Mouse (Mus musculus): ENCODE results near the gene Kcnj10. TPM values are rescaled to one million over a fixed set of nuclear protein-coding genes. Genes with fewer than 3 reads are reported as not detected.
A peak's percentile ranks its signal among the peaks of the same experiment; 100 is the strongest.

Gene Kcnj10
- polyA plus RNA-seq, 1 experiment: 2.3 TPM

DNA sequence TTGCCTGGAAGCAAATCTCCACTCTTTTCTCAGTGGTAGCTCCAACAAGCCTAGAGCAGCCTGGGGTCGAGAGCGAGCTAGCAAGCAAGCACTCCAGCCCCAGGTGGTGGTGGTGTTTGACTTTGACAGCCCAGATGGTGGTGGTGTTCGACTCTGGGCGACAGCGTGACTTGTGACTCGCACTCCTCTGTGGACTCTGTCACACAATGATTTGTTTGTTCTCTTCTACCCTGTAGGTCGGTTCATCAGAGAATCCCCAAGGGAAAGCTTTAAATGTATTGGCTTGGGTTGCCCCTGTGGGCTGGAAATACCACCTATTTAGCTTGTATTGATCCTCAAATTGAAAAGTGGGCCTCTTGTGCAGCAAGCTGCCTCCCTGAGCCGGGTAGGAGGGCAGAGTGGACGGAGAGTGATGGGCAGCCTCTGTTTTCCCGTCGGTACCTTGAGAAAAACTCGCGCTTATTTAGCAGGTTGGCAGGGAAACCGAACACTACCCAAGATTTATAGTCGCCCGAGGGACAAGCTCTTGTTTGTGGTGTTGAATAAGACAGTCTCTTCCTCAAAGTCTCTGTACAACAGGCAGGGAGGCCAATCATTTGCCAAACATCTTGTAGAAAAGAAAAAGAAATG is 65.2 kb downstream of the Kcnj10 start:
- Histone ChIP-seq H3K27ac (ENCODE audit: control insufficient read depth, insufficient read depth, low read depth, low read length, poor library complexity) (no peak overlapping the region), H3K4me1 (ENCODE audit: control insufficient read depth, insufficient read depth, low read length) (no peaks in the 10 kb centered on the region), H3K4me3 (replicated peaks; ENCODE audit: control insufficient read depth, low read depth, low read length) (no peak overlapping the region)
- TF ChIP-seq CTCF (IDR thresholded peaks at IDR 0.05; ENCODE audit: control insufficient read depth, insufficient read depth, low read length) (no peak), POLR2A (IDR thresholded peaks at IDR 0.05; ENCODE audit: borderline replicate concordance, control insufficient read depth, low read depth, low read length) (no peak)
- WGBS: 67% methylated on average over 16 of the region's 16 CpGs

DNA sequence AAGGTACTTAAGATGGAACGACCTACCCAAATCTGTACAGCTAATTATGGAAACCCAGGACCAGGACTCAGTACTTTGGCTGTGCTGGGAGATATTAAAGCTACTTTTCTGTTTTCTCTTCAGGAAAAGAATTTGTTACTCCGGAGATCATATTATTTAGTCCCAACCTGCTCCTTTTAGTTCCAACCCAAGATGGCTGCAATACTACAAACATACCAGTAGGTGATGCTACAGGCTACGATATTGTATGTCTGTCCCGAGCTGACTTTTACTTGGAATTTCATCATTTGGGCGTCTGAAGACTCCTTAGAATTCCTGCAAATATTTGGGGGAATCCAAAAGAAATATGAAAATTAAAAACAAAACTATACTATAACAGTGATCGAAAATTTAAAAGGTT is 68.0 kb downstream of the Kcnj10 start:
- H3K4me3 ChIP-seq (replicated peaks; ENCODE audit: control insufficient read depth, low read depth, low read length): no peak overlapping the region
- 5% methylated on average over 6 of the region's 6 CpGs for WGBS
- H3K27ac ChIP-seq (ENCODE audit: control insufficient read depth, insufficient read depth, low read depth, low read length, poor library complexity): no peak overlapping the region
- H3K4me1 ChIP-seq (ENCODE audit: control insufficient read depth, insufficient read depth, low read length): no peaks in the 10 kb centered on the region
- TF ChIP-seq POLR2A (IDR thresholded peaks at IDR 0.05; ENCODE audit: borderline replicate concordance, control insufficient read depth, low read depth, low read length) (no peak), CTCF (IDR thresholded peaks at IDR 0.05; ENCODE audit: control insufficient read depth, insufficient read depth, low read length) (peak; percentile 18; the same call in 1 of the 2 replicates)

DNA sequence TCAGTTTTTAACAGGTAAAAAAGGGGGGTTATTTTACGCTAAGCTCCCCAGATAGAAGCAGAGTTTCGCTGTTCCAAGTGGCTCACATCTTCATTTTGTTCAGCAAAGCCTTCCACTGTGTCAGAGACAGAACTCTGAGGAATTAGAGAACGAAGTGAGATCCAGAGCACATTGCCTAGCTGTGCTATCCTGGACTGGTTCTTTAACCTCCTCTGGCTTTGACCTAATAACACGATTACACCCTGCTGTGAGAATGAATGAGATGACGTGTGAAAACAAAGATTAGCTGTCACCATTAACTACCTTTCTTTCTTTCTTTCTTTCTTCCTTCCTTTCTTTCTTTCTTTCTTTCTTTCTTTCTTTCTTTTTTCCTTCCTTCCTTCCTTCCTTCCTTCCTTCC is 68.4 kb downstream of the Kcnj10 start:
- H3K4me1 ChIP-seq (ENCODE audit: control insufficient read depth, insufficient read depth, low read length): no peaks in the 10 kb centered on the region
- TF ChIP-seq POLR2A (IDR thresholded peaks at IDR 0.05; ENCODE audit: borderline replicate concordance, control insufficient read depth, low read depth, low read length): no peak
- TF ChIP-seq CTCF (IDR thresholded peaks at IDR 0.05; ENCODE audit: control insufficient read depth, insufficient read depth, low read length): no peak
- no peak overlapping the region for H3K4me3 ChIP-seq (replicated peaks; ENCODE audit: control insufficient read depth, low read depth, low read length)
- 11% methylated on average over 5 of the region's 5 CpGs for WGBS
- H3K27ac ChIP-seq (ENCODE audit: control insufficient read depth, insufficient read depth, low read depth, low read length, poor library complexity): no peak overlapping the region

DNA sequence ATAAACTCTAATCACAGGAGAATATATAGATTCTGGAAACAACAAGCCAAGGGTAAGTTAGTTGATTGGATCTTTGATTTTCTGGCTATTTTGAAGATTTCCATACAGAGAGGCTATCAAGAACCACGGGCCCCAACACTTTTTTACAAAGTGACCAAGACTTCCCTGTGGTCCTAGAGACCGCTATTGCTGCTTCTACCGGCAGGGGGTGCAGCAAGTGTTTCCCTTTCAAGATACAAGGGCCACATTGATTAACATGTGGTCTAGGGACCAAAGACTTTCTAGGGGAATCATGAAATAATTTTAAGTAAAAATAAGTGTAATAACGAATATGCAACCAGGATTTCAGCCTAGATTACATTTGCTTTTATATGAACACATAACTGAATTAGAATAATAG is 69.8 kb downstream of the Kcnj10 start:
- Histone ChIP-seq H3K27ac (ENCODE audit: control insufficient read depth, insufficient read depth, low read depth, low read length, poor library complexity) (no peak overlapping the region), H3K4me1 (ENCODE audit: control insufficient read depth, insufficient read depth, low read length) (no peaks in the 10 kb centered on the region), H3K4me3 (replicated peaks; ENCODE audit: control insufficient read depth, low read depth, low read length) (no peak overlapping the region)
- TF ChIP-seq POLR2A (IDR thresholded peaks at IDR 0.05; ENCODE audit: borderline replicate concordance, control insufficient read depth, low read depth, low read length) (no peak), CTCF (IDR thresholded peaks at IDR 0.05; ENCODE audit: control insufficient read depth, insufficient read depth, low read length) (peak; percentile 59)
- WGBS: under 1% methylated on average over 4 of the region's 4 CpGs

DNA sequence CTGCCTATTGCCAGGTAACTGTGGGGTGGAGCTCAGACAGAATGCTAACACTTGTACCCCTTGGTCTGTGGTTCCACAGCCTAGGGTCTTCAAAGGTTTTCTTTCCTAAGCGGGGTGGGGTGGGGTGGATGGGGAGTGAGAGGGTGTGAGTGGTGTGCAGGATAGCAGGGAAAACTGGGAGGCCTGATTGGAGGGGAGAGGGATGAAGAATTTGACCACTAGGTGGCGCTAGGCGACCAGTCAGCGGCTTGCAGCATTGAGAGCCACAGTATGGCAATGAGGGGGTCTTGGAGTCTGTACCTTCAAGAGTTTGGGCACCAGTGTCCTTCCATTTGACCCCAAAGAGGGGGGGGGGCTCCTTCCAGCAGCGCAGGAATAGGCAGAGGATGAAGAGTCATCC is 71.2 kb downstream of the Kcnj10 start:
- H3K27ac ChIP-seq (ENCODE audit: control insufficient read depth, insufficient read depth, low read depth, low read length, poor library complexity): no peak overlapping the region
- H3K4me3 ChIP-seq (replicated peaks; ENCODE audit: control insufficient read depth, low read depth, low read length): no peak overlapping the region
- TF ChIP-seq POLR2A (IDR thresholded peaks at IDR 0.05; ENCODE audit: borderline replicate concordance, control insufficient read depth, low read depth, low read length): no peak
- TF ChIP-seq CTCF (IDR thresholded peaks at IDR 0.05; ENCODE audit: control insufficient read depth, insufficient read depth, low read length): peak; percentile 94
- H3K4me1 ChIP-seq (ENCODE audit: control insufficient read depth, insufficient read depth, low read length): no peaks in the 10 kb centered on the region
- 1% methylated on average over 5 of the region's 5 CpGs for WGBS

DNA sequence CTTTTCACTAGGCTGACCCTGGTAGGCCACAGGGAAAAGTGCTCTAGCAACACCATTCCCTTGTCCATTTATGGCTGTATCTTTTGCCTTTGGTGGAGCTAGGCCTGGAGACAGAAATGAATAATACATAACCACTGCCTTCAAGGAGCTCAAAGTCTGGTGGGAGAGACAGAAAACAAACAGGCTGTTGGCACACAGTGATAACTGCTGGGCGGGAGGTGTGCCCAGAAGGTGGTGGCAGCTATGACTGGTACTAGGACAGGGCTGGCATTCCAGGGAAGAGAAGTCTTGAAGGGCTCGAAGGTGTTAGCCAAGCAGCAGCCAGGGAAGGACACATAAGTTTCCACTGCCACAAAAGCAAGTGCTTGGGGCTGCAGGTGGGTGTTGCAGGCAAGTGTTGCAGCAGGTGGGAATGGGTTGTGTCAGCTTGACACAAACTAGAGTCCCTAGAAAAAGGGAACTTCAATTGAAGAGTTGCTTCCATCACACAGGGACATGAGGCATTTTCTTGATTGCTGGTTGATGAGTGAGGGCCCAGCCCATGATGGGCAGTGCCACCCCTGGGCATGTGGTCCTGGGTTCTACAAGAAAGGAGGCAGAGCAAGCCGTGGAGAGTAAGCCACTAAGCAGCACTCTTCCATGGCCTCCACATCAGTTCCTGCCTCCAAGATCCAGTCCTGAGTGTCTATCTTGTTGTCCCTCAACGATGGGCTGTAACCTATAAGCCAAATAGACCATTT is 72.7 kb downstream of the Kcnj10 start:
- TF ChIP-seq POLR2A (IDR thresholded peaks at IDR 0.05; ENCODE audit: borderline replicate concordance, control insufficient read depth, low read depth, low read length): no peak
- no peak for TF ChIP-seq CTCF (IDR thresholded peaks at IDR 0.05; ENCODE audit: control insufficient read depth, insufficient read depth, low read length)
- WGBS: 64% methylated on average over 4 of the region's 4 CpGs
- Histone ChIP-seq H3K4me3 (replicated peaks; ENCODE audit: control insufficient read depth, low read depth, low read length) (no peak overlapping the region), H3K27ac (ENCODE audit: control insufficient read depth, insufficient read depth, low read depth, low read length, poor library complexity) (no peak overlapping the region), H3K4me1 (ENCODE audit: control insufficient read depth, insufficient read depth, low read length) (no peaks in the 10 kb centered on the region)

DNA sequence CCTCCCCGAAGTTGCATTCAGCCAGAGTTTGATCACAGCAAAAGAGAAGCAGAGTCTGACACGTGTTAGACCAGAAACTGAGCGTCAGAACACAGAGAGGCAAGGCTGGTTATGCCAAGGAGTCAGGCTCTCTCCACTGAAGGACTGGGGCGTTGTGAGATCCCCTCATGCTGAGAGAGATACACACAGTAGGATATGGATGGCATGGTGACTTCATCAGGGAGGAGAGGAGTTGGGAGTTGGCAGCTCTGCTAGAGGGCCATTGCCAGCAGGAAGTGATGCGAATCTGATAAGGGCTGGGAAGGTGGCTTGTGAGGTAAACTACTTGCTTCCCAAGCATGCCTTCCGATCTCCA is 73.2 kb downstream of the Kcnj10 start:
- 73% methylated on average over 6 of the region's 6 CpGs for WGBS
- H3K4me3 ChIP-seq (replicated peaks; ENCODE audit: control insufficient read depth, low read depth, low read length): no peak overlapping the region
- H3K27ac ChIP-seq (ENCODE audit: control insufficient read depth, insufficient read depth, low read depth, low read length, poor library complexity): no peak overlapping the region
- TF ChIP-seq CTCF (IDR thresholded peaks at IDR 0.05; ENCODE audit: control insufficient read depth, insufficient read depth, low read length) (no peak), POLR2A (IDR thresholded peaks at IDR 0.05; ENCODE audit: borderline replicate concordance, control insufficient read depth, low read depth, low read length) (no peak)
- no peaks in the 10 kb centered on the region for H3K4me1 ChIP-seq (ENCODE audit: control insufficient read depth, insufficient read depth, low read length)

DNA sequence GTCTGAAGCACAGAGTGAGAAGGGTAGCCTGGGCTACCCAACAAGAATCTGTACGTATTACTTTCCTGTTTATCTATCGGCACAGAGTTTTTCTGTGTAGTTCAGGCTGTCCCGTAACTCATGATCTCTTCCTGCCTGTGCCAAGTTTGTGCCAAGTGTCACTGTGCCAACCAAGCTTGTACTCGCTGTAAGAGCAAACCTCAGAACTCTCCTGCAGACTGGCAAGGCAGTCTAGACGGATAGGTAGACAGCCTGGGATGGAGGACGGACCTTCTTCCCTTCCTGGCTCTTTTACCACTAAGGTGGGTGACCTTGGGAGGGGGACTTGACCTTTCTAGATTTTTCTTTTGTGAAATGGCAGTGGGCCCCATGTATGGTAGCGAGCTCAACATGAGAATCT is 74.1 kb downstream of the Kcnj10 start:
- 75% methylated on average over 7 of the region's 7 CpGs for WGBS
- Histone ChIP-seq H3K27ac (ENCODE audit: control insufficient read depth, insufficient read depth, low read depth, low read length, poor library complexity) (no peak overlapping the region), H3K4me1 (ENCODE audit: control insufficient read depth, insufficient read depth, low read length) (no peaks in the 10 kb centered on the region), H3K4me3 (replicated peaks; ENCODE audit: control insufficient read depth, low read depth, low read length) (no peak overlapping the region)
- TF ChIP-seq CTCF (IDR thresholded peaks at IDR 0.05; ENCODE audit: control insufficient read depth, insufficient read depth, low read length) (no peak), POLR2A (IDR thresholded peaks at IDR 0.05; ENCODE audit: borderline replicate concordance, control insufficient read depth, low read depth, low read length) (no peak)

Data from bone marrow, adult 2 months (tissue).